Mouse (Mus musculus) hindbrain, embryonic 12.5 days (tissue): ENCODE results near the gene Prcd. TPM values are rescaled to one million over a fixed set of nuclear protein-coding genes. Genes with fewer than 3 reads are reported as not detected.

ENCODE experiments used
- ATAC-seq: fragments of 200-750 bp; cut with Nextera tagmentation; 2 replicates; pipeline ENCODE4 v1.8.0; 2017; ENCODE audit warnings: moderate TSS enrichment; ENCODE audit not compliant: low FRiP score
- H3K27ac ChIP-seq: fragments of 300-500 bp; sonication (generic); 2 replicates; pipeline ENCODE4 v1.5.1; 2016; ENCODE audit warnings: mild to moderate bottlenecking
- H3K27me3 ChIP-seq: fragments of 300-500 bp; sonication (generic); 2 replicates; pipeline ENCODE4 v1.6.1; 2016; ENCODE audit warnings: mild to moderate bottlenecking
- H3K36me3 ChIP-seq: fragments of 300-500 bp; sonication (generic); 2 replicates; pipeline ENCODE4 v1.6.1; 2016; ENCODE audit warnings: mild to moderate bottlenecking
- H3K4me1 ChIP-seq: fragments of 300-500 bp; sonication (generic); 2 replicates; pipeline ENCODE4 v1.6.1; 2016
- H3K4me2 ChIP-seq: fragments of 300-500 bp; sonication (generic); replicated peaks from 2 replicates; pipeline ENCODE4 v1.6.1; 2016; ENCODE audit warnings: mild to moderate bottlenecking
- H3K4me3 ChIP-seq: fragments of 300-500 bp; sonication (generic); 2 replicates; pipeline ENCODE4 v1.5.1; 2016; ENCODE audit warnings: mild to moderate bottlenecking
- H3K9ac ChIP-seq: fragments of 300-500 bp; sonication (generic); 2 replicates; pipeline ENCODE4 v1.6.1; 2016; ENCODE audit warnings: mild to moderate bottlenecking, moderate library complexity
- H3K9me3 ChIP-seq: fragments of 300-500 bp; sonication (generic); replicated peaks from 2 replicates; pipeline ENCODE4 v1.6.1; 2016; ENCODE audit warnings: mild to moderate bottlenecking
- WGBS: fragments of 180-500 bp; shearing (Covaris S2); methylation state at CpG from one replicate; pipeline ENCODE4 v1.1.7; 2016; 5-methylcytosine and 5-hydroxymethylcytosine counted together
- polyA plus RNA-seq: library from polyadenylated mRNA; unstranded; fragments of >200 nt; fragmentation: Nextera tagmentation; extraction: Ambion mirVana; gene quantifications from 2 replicates; pipeline ENCODE4 v1.2.1, GENCODE M21; 2016

Gene Prcd
- polyA plus RNA-seq, 1 experiment from 2014 or later, result 0.43 TPM

GRCm38 (mm10) chr11:116690701-116691575 lies 37.6 kb downstream of the Prcd start:
- H3K9me3 ChIP-seq, result no peaks in the 10 kb centered on the region
- H3K4me3 ChIP-seq, result no peak overlapping the region
- ATAC-seq, result no peak
- H3K4me2 ChIP-seq, result no peak overlapping the region
- H3K36me3 ChIP-seq, result peaks cover 1% of the 10 kb centered on the region; the same call in 1 of the 2 replicates
- H3K9ac ChIP-seq, result no peak overlapping the region
- H3K4me1 ChIP-seq, result peaks cover 21% of the 10 kb centered on the region
- 56% methylated on average over 18 of the region's 18 CpGs for WGBS
- peaks cover 32% of the 10 kb centered on the region for H3K27me3 ChIP-seq
- no peak overlapping the region for H3K27ac ChIP-seq

DNA sequence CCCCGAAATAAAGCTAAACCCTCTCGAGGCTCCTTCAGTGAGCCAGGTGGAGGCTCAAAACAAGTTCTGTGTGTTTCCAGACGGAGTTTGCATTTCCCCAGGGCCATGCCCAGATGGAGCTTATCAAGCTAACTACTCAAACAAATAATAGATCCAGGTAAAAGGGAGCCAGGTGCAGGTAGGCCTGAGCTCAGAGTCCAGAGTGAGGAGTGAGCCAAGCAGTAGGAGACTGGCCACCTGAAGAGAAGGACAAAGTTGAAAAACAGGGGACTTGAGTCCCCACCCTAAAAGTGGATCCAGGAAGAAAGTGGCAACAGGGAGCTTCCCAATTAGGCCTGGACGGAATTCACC lies 40.5 kb downstream of the Prcd start:
- peak overlapping the region; percentile 61; the same call in 1 of the 2 replicates for H3K9ac ChIP-seq
- no peaks in the 10 kb centered on the region for H3K9me3 ChIP-seq
- H3K4me3 ChIP-seq, result peak overlapping the region; percentile 43
- no peak for ATAC-seq
- no peaks in the 10 kb centered on the region for H3K36me3 ChIP-seq
- WGBS, result 31% methylated on average over 4 of the region's 4 CpGs
- peaks cover 18% of the 10 kb centered on the region for H3K4me1 ChIP-seq
- peak overlapping the region; percentile 74 for H3K4me2 ChIP-seq
- H3K27me3 ChIP-seq, result peaks cover 47% of the 10 kb centered on the region
- no peak overlapping the region for H3K27ac ChIP-seq

DNA sequence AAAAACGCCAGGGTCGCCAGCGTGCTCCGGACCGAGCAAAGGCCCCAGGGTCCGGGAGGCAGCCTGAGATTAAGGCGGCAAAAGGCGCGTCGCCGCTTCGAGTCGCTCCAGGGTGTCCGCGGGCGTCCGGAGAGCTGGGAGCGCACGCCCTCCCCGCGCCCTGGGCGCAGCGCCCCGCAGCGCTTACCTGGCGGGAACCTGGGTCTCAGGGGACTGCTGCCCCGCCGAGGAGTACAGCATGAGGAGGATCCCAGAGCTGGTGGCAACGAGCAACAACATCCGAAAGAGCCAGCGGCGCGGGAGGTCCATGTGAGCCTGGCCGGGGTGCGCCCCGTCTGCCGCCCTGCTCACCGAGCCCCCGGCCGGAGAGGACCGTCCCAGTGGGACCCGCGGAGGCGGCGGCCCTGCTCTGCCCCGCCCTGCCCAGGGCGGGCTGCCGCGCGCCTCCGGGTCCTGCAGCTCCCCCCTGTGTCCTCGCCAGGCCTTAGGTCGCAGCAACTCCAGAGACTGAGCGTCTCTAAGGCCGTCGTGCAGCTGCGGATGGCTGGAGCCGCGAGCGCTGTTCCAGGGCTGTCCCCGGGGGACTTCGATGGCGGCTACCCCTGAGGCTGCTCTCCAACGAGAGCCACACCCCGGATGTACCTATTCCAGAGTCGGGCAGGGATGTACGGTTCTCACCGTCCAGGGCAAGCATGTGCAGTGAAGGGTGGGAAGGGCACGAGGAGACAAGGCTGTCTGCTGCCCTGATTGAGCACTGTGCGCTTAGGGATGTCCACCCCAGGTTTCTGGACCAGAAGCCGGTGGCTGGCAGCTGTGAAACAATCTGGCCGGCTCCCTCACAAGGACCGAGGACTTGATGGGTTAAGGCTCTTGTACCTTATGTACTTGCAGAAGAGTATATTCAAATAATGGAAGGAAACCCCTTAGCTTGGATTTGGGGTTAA lies 41.2 kb downstream of the Prcd start:
- H3K27me3 ChIP-seq, result peaks cover 47% of the 10 kb centered on the region
- H3K4me2 ChIP-seq, result peak overlapping the region; percentile 74
- ATAC-seq, result peak; percentile 56; the same call in 1 of the 2 replicates
- no peaks in the 10 kb centered on the region for H3K9me3 ChIP-seq
- no peak overlapping the region for H3K27ac ChIP-seq
- H3K36me3 ChIP-seq, result no peaks in the 10 kb centered on the region
- 2% methylated on average over 73 of the region's 73 CpGs for WGBS
- H3K4me3 ChIP-seq, result peak overlapping the region; percentile 43
- peak overlapping the region; percentile 61 for H3K9ac ChIP-seq
- peaks cover 18% of the 10 kb centered on the region for H3K4me1 ChIP-seq

GRCm38 (mm10) chr11:116695194-116695880 lies 42.0 kb downstream of the Prcd start:
- Histone ChIP-seq H3K4me3 (no peak overlapping the region), H3K27ac (no peak overlapping the region), H3K4me2 (0 out of 2 replicates have a peak overlapping the region, but pooled peaks have one; percentile 74), H3K9ac (no peak overlapping the region), H3K27me3 (peaks cover 47% of the 10 kb centered on the region), H3K4me1 (peaks cover 18% of the 10 kb centered on the region), H3K9me3 (no peaks in the 10 kb centered on the region; the same call in 1 of the 2 replicates), H3K36me3 (no peaks in the 10 kb centered on the region)
- ATAC-seq, result no peak
- WGBS, result 19% methylated on average over 23 of the region's 23 CpGs

GRCm38 (mm10) chr11:116696426-116696825 lies 43.1 kb downstream of the Prcd start:
- Histone ChIP-seq H3K4me1 (peaks cover 18% of the 10 kb centered on the region), H3K9me3 (no peaks in the 10 kb centered on the region; the same call in 1 of the 2 replicates), H3K4me3 (no peak overlapping the region), H3K27ac (no peak overlapping the region), H3K4me2 (no peak overlapping the region), H3K9ac (no peak overlapping the region), H3K27me3 (peaks cover 47% of the 10 kb centered on the region), H3K36me3 (no peaks in the 10 kb centered on the region)
- WGBS, result 84% methylated on average over 4 of the region's 4 CpGs
- ATAC-seq, result no peak

DNA sequence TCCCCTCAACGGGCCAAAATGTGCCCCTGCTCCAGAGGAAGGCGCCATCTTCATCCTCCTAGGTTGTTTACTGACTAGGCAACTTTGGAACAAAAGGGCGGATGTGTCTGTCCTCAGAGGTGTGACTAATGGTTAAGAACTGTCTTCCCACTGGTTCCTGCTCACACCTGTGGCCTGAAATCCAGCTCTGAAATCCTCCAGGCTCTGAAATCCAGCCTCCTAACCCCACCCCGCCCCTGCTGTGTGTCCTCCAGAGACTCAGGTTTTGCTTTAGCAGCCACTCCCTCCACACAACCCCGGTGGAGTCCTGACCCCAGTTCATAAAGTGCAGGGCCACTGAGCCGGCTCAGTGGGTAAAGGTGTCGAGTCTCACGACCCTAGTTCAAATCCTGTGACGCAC lies 44.2 kb downstream of the Prcd start:
- no peaks in the 10 kb centered on the region; the same call in 1 of the 2 replicates for H3K9me3 ChIP-seq
- no peak overlapping the region for H3K9ac ChIP-seq
- peaks cover 18% of the 10 kb centered on the region for H3K4me1 ChIP-seq
- H3K36me3 ChIP-seq, result no peaks in the 10 kb centered on the region
- H3K27ac ChIP-seq, result no peak overlapping the region
- 66% methylated on average over 9 of the region's 9 CpGs for WGBS
- ATAC-seq, result no peak
- no peak overlapping the region for H3K4me3 ChIP-seq
- H3K27me3 ChIP-seq, result peaks cover 47% of the 10 kb centered on the region
- no peak overlapping the region for H3K4me2 ChIP-seq

DNA sequence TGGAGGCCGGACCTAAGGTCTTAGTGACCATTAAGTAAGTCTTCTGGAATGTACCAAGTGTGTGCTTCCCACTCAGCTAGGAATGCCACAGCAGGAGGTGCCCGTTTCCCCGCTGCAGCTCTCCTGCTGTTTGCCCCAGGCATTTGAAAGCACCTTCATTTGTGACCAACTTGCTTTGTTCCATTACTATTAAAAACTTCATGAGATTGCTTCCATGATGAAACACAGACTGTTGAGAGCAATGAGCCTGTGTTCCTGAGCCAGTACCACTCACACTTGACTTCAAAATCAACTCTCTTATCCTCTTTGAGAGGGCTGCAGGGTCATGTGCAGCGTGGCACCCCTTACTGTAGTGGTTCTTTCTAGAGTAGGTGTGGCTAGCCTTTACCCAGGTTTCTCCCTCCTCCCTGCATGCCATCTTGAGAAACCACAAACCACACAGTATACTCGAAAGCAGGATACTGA lies 48.1 kb downstream of the Prcd start:
- H3K9me3 ChIP-seq, result no peaks in the 10 kb centered on the region; the same call in 1 of the 2 replicates
- no peak overlapping the region for H3K4me3 ChIP-seq
- peaks cover 11% of the 10 kb centered on the region for H3K27me3 ChIP-seq
- H3K36me3 ChIP-seq, result no peaks in the 10 kb centered on the region
- H3K4me2 ChIP-seq, result no peak overlapping the region
- no peak for ATAC-seq
- no peak overlapping the region for H3K9ac ChIP-seq
- no peaks in the 10 kb centered on the region for H3K4me1 ChIP-seq
- H3K27ac ChIP-seq, result no peak overlapping the region
- 40% methylated on average over 5 of the region's 5 CpGs for WGBS

DNA sequence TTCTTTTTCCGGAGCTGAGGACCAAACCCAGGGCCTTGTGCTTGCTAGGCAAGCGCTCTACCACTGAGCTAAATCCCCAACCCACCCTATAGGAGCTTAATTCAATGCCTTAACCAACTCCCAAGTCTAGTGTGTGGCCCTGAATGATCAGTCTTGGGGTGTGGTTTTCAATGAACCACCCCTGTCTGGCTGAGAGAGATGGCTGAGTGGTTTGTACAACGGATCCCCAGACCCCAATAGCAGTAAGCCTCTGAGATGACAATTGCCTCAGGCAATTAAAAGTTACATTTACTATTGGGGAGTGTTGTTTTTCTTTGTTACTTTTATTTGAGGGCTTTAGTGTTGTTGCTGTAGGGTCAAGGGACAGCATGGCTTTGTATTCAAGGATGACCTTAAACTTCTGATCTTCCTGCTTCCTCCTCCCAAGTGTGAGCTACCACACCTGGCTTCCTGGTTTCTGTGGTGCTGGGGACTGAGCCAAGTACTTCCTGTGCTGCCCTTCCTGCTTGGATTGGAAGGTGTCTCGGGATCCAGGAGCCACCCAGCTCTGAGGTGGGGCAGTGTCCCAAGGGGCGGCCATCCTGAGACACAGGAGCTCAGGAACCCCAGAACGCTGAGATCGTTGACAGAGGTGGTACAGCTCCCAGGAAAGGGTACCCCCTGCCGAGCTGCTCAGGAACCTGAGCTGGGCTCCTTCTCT lies 51.2 kb downstream of the Prcd start:
- Histone ChIP-seq H3K4me2 (no peak overlapping the region), H3K36me3 (no peaks in the 10 kb centered on the region), H3K27ac (no peak overlapping the region), H3K9me3 (no peaks in the 10 kb centered on the region; the same call in 1 of the 2 replicates), H3K4me1 (no peaks in the 10 kb centered on the region), H3K4me3 (no peak overlapping the region), H3K9ac (no peak overlapping the region), H3K27me3 (no peaks in the 10 kb centered on the region)
- no peak for ATAC-seq
- 87% methylated on average over 8 of the region's 8 CpGs for WGBS

GRCm38 (mm10) chr11:116705204-116705608 lies 51.9 kb downstream of the Prcd start:
- 92% methylated on average over 10 of the region's 10 CpGs for WGBS
- no peaks in the 10 kb centered on the region; the same call in 1 of the 2 replicates for H3K9me3 ChIP-seq
- no peak for ATAC-seq

DNA sequence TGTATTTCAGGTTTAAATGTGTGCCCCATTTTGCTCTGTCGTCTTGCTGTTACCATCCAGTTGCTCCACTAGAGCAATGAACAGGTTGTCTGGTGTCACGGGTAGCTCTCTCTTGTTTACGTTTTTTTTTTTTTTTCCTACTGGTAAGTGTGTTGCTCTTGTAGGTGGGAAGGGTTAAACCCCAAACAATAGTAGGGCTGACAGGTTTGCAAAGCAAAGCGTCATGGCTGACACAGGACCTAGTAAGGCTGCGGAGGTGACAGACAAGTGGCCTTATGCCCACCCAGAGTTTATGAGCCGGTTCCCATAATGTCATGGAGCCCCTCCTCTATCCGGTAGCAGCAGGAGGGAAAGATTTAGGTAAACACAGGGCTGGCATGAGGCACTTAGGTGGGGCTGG lies 53.0 kb downstream of the Prcd start:
- Histone ChIP-seq H3K9ac (no peak overlapping the region), H3K27ac (no peak overlapping the region), H3K4me2 (no peak overlapping the region), H3K27me3 (no peaks in the 10 kb centered on the region), H3K4me3 (no peak overlapping the region), H3K4me1 (no peaks in the 10 kb centered on the region), H3K36me3 (no peaks in the 10 kb centered on the region), H3K9me3 (no peaks in the 10 kb centered on the region)
- WGBS, result 61% methylated on average over 7 of the region's 7 CpGs
- no peak for ATAC-seq

More at GRCm38 (mm10) chr11:116705204-116705608, 51.9 kb downstream of the Prcd start:
- Histone ChIP-seq H3K27ac (no peak overlapping the region), H3K4me1 (no peaks in the 10 kb centered on the region), H3K27me3 (no peaks in the 10 kb centered on the region), H3K4me3 (no peak overlapping the region), H3K36me3 (no peaks in the 10 kb centered on the region), H3K9ac (no peak overlapping the region), H3K4me2 (no peak overlapping the region)

GRCm38 (mm10) chr11:116710171-116710570 lies 56.8 kb downstream of the Prcd start:
- Histone ChIP-seq H3K4me3 (no peak overlapping the region), H3K9me3 (no peaks in the 10 kb centered on the region), H3K9ac (no peak overlapping the region), H3K4me1 (no peaks in the 10 kb centered on the region), H3K36me3 (no peaks in the 10 kb centered on the region), H3K27me3 (no peaks in the 10 kb centered on the region), H3K4me2 (no peak overlapping the region), H3K27ac (no peak overlapping the region)
- ATAC-seq, result no peak
- WGBS, result 59% methylated on average over 10 of the region's 10 CpGs
